Mouse (Mus musculus) embryo, embryonic 10.5 days (tissue): ENCODE measurements around the gene Tyw1.
A peak's percentile ranks its signal among the peaks of the same experiment; 100 is the strongest.

Experiments
- DNase-seq: peaks from one replicate; pipeline ENCODE4 v3.0.0-alpha.2; 2015; ENCODE audit warnings: low spot score

The Tyw1 gene

GRCm38 (mm10) chr5:130264433-130265005 lies 9.1 kb downstream of the Tyw1 start:
- DNase-seq: no peak

- peak; percentile 42 for DNase-seq
Observed at GRCm38 (mm10) chr5:130266651-130267050, 11.2 kb downstream of the Tyw1 start.

- DNase-seq: peak; percentile 34
Observed at GRCm38 (mm10) chr5:130267316-130267715, 11.9 kb downstream of the Tyw1 start.

- DNase-seq: no peak
Observed at GRCm38 (mm10) chr5:130268976-130269375, 13.6 kb downstream of the Tyw1 start.

GRCm38 (mm10) chr5:130272344-130272743 lies 16.9 kb downstream of the Tyw1 start:
- no peak for DNase-seq

GRCm38 (mm10) chr5:130273046-130273445 lies 17.6 kb downstream of the Tyw1 start:
- no peak for DNase-seq

- peak; percentile 61 for DNase-seq
Observed at GRCm38 (mm10) chr5:130275509-130275908, 20.1 kb downstream of the Tyw1 start.

- DNase-seq: no peak
Observed at GRCm38 (mm10) chr5:130278011-130278472, 22.6 kb downstream of the Tyw1 start.

GRCm38 (mm10) chr5:130283079-130283732 lies 27.8 kb downstream of the Tyw1 start:
- DNase-seq: no peak

GRCm38 (mm10) chr5:130288106-130288505 lies 32.7 kb downstream of the Tyw1 start:
- DNase-seq: no peak

GRCm38 (mm10) chr5:130290242-130290641 lies 34.8 kb downstream of the Tyw1 start:
- DNase-seq: no peak

GRCm38 (mm10) chr5:130290775-130291174 lies 35.4 kb downstream of the Tyw1 start:
- DNase-seq: no peak

- DNase-seq: no peak
Observed at GRCm38 (mm10) chr5:130292976-130293375, 37.6 kb downstream of the Tyw1 start.

- no peak for DNase-seq
Observed at GRCm38 (mm10) chr5:130293941-130294340, 38.5 kb downstream of the Tyw1 start.

- DNase-seq: no peak
Observed at GRCm38 (mm10) chr5:130294598-130294997, 39.2 kb downstream of the Tyw1 start.

- DNase-seq: no peak
Observed at GRCm38 (mm10) chr5:130296071-130296470, 40.7 kb downstream of the Tyw1 start.

GRCm38 (mm10) chr5:130298831-130299460 lies 43.5 kb downstream of the Tyw1 start:
- no peak for DNase-seq

GRCm38 (mm10) chr5:130299526-130299925 lies 44.1 kb downstream of the Tyw1 start:
- no peak for DNase-seq

- no peak for DNase-seq
Observed at GRCm38 (mm10) chr5:130303611-130304010, 48.2 kb downstream of the Tyw1 start.

- DNase-seq: no peak
Observed at GRCm38 (mm10) chr5:130307921-130308320, 52.5 kb downstream of the Tyw1 start.

- DNase-seq: no peak
Observed at GRCm38 (mm10) chr5:130310077-130310476, 54.7 kb downstream of the Tyw1 start.

- DNase-seq: no peak
Observed at GRCm38 (mm10) chr5:130310827-130311226, 55.4 kb downstream of the Tyw1 start.

GRCm38 (mm10) chr5:130313488-130313887 lies 58.1 kb downstream of the Tyw1 start:
- no peak for DNase-seq
